Mouse (Mus musculus): Measurements from ENCODE around the gene Gal3st2c.
A peak's percentile ranks its signal among the peaks of the same experiment; 100 is the strongest.
"Not testable (repeated sequence)": the region's sequence is repeated elsewhere in the genome, so short reads cannot be mapped to it uniquely, and the experiment has no call there.

The Gal3st2c gene

GRCm38 (mm10) chr1:93990209-93990608, at the start of gene Gal3st2c:
Gene Gal3st2c (plus strand): TSS chr1:93990509.
- DNase-seq (ENCODE audit: low read depth, low spot score) = not testable (repeated sequence)

GRCm38 (mm10) chr1:93949087-93949486, 41.2 kb upstream of the Gal3st2c start:
- DNase-seq (ENCODE audit: low read depth, low spot score) = not testable (repeated sequence)

- not testable (repeated sequence) for DNase-seq (ENCODE audit: low read depth, low spot score)
These were observed 23.8 kb upstream of the Gal3st2c start for GRCm38 (mm10) chr1:93966489-93966888.

GRCm38 (mm10) chr1:93970380-93970779, 19.9 kb upstream of the Gal3st2c start:
- not testable (repeated sequence) for DNase-seq (ENCODE audit: low read depth, low spot score)

DNA sequence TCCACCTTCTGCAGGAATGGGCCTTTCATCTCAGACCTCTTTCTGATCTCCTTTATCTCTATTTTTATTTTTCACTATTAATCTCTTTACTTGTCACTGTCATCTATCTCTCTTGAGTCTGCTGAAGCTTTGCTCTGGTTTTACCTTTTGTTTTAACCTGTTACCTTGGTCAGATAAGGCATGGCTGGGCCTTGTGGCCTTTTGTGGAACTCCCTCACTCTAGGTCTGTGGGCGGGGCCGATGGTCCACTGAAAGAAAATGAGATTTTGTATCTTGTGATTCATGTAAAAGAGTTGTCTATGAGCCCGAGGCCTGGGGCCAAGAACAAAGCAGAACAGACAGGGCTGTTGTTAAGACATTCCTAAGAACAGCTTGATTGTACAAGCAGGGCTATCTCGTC, 19.5 kb upstream of the Gal3st2c start:
- DNase-seq (ENCODE audit: low read depth, low spot score) = not testable (repeated sequence)

DNA sequence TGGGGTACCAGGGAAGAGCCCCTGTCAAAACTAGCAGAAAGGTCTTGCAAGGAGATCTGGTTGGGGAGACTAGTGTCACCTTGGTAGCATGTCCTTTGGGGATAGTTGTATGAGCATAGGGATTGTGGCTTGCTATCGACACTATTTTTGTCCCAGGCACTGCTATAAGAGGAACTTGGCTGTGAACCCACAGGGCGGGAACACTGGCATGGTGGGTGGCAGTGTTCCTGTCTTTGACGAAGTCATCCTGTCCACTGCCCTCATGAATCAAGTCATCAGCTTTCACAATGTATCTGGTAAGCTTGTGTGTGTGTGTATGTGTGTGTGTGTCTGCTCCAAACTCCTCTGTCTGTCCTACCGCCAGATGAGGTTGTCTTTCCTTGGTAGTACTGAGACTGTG, 14.5 kb upstream of the Gal3st2c start:
- DNase-seq (ENCODE audit: low read depth, low spot score) = not testable (repeated sequence)

- not testable (repeated sequence) for DNase-seq (ENCODE audit: low read depth, low spot score)
These were observed 12.0 kb upstream of the Gal3st2c start for GRCm38 (mm10) chr1:93978287-93978686.

DNA sequence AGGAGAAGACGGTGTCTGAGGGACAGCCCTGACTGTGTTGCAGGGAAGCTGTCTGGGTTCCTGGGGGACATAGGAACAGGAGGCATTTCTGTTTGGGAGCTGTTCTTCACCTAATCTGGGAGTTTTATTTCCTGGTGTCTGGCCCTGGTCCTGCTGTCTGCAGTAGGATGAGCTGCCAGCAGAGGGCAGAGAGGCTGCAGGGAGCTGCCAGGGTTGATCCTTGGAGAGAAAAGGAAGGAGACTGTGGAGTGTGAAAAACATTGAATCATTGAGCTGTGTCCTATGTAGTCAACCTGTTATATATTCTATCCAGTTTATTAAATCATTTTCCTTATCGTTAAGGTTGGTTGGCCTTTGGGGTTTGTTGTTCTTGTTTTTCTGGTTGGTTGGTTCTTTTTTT, 9.4 kb upstream of the Gal3st2c start:
- not testable (repeated sequence) for DNase-seq (ENCODE audit: low read depth, low spot score)

- DNase-seq (ENCODE audit: low read depth, low spot score) = no peak
These were observed 4.1 kb upstream of the Gal3st2c start for GRCm38 (mm10) chr1:93986167-93986566.

GRCm38 (mm10) chr1:93988786-93989185, 1.5 kb upstream of the Gal3st2c start:
- DNase-seq (ENCODE audit: low read depth, low spot score) = no peak

DNA sequence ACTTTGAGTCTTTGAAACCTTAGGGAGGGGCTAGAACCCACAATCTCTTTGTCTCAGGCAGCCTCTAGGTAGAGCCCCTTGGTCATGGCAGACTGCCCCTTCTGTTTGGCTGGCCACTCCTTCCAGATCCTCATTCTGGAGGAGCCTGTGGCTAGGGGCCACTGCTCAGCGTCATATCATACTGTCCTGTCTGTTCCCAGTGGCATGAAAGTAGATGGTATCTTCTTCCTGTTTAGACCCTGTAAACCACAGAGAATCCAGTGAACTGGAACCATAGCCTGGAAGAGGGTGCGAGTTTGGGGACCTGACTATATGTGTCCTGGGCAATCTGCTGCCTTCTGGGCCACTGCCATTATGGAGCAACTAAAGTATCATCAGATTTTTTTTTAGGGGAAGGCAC, 759 bp downstream of the Gal3st2c start:
- not testable (repeated sequence) for DNase-seq (ENCODE audit: low read depth, low spot score)

DNA sequence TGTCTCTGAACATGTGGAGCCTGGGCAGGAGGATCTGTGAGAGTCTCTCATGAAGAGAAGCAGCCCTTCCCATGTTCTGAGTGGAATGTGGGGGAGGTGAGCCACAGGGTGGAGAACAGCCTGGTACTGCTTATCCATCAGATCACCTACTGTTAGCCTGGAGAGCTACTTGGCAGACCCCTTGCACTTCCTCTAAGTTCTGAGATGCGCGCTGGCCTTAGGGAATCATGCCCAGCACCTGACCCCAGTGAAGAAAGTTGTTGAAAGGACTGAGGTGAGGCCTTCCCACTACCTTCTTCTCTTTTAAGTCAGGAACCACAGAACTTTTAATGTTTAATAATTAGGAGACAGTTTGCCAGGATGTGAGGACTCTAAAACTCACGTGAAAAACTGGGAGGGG, 1.2 kb downstream of the Gal3st2c start:
- not testable (repeated sequence) for DNase-seq (ENCODE audit: low read depth, low spot score)

DNA sequence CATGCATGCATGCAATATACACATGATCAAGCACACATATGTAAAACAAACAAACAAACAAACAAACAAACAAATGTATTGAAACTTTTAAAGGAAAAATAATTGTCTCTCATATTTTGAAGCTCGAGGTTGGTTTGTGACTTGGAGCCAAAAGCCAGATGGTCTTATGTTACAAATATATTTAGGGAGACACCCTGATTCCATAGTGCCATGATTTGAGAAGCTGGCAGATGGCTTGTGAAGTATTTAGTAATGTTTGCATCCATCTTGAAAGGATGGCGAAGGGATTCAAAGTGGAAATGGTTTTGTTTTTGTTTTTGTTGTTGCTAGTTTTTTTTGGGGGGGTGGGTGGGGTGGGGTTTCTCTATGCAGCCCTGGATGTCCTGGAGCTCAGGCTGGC, 10.7 kb downstream of the Gal3st2c start:
- peak; percentile 51 for DNase-seq (ENCODE audit: low read depth, low spot score)

GRCm38 (mm10) chr1:94005954-94006506, 15.7 kb downstream of the Gal3st2c start:
- not testable (repeated sequence) for DNase-seq (ENCODE audit: low read depth, low spot score)

- DNase-seq (ENCODE audit: low read depth, low spot score) = peak; percentile 89
These were observed 18.5 kb downstream of the Gal3st2c start for GRCm38 (mm10) chr1:94008826-94009225.

GRCm38 (mm10) chr1:94011643-94012042, 21.3 kb downstream of the Gal3st2c start:
- DNase-seq (ENCODE audit: low read depth, low spot score) = no peak

GRCm38 (mm10) chr1:94020151-94020550, 29.8 kb downstream of the Gal3st2c start, which contains the start of gene Neu4:
Gene Neu4 (plus strand): TSS chr1:94020451.
- no peak for DNase-seq (ENCODE audit: low read depth, low spot score)

DNA sequence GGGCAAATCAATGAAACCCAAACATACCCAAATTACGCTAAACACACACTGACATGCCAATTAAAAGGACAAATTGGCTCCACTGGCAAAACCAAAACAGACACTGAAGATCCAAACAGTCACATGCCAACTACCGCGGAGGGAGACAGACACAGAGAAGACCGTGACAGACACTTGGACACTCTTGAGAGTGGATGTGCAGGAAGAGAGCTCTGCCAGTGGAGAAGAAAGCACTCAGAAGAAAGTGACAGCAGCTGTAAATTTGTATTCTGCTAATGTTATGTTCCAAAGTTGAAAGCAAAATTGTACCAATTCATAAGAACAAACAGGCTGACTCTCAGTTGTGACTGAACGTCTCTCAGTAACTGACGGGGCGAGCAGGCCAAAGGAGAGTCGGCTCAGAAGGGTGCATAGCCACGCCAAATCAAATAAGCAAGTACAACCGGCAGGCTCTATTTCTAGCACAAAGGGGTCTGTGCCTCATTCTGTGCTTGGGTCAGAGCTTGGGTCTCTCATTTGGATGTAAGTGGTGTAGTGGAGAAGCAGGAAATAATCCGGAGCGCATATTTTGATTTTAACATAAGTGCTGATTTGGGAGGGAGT, 37.3 kb downstream of the Gal3st2c start:
- DNase-seq (ENCODE audit: low read depth, low spot score) = no peak

- no peak for DNase-seq (ENCODE audit: low read depth, low spot score)
These were observed 38.4 kb downstream of the Gal3st2c start for GRCm38 (mm10) chr1:94028741-94029140.

DNA sequence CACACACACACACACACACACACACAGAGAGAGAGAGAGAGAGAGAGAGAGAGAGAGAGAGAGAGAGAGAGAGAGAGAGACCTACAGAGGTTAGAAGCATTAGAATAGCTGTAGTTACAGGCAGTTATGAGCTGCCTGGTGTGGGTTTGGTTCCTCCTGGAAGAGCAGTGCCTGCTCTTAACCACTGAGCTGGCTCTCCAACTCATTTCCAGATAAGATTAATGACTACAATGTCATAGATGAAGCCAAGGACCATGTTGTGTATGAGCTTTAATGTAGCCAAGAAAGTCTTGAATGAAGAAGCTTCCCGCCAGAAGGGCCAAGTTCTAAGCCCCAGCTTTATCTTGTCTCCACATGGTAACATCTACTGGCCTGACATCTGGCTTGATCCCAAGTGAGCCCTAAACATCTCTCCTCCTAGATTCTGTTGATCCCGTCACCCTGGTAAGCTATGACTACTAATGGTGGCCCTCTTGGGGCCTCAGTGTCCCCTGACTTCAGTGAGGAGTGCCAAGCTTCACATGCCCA, 42.8 kb downstream of the Gal3st2c start:
- no peak for DNase-seq (ENCODE audit: low read depth, low spot score)

DNA sequence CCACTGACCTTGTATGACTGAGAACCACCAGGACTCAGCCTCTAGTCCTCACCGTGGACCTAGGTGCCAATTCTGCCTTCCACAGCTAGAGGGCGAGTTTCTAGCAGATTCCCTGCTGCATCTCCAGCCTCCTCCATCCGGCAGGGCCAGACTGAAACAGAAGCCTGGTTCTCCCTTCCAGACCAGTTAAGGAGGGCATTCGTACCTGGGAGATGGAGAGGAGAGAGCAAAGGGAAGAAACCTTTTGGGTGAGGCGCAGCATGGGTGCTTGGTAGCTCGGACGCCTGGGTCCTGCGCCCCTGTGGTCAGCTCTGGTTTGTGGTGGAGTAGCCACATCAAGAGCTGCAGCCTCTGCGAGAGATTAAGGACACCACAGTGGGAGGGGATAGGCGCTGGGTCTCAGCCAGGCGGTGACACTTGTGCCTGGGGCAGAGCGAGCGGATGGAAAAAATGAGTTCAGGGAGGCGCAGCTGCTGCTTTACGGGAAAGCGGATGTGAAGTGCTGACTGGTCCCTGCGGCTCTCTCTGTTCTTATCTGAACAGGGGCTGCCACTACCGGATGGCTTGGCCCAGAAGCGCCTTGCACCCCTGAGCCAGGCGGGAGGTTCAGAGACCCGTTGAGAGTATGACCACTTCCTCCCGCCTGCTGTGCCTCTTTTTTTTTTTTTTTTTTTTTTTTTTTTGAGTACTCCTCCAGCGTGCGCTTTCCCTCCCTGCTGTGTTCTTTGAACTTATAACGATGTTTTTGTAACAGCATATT, 44.9 kb downstream of the Gal3st2c start:
- DNase-seq (ENCODE audit: low read depth, low spot score) = peak; percentile 72

DNA sequence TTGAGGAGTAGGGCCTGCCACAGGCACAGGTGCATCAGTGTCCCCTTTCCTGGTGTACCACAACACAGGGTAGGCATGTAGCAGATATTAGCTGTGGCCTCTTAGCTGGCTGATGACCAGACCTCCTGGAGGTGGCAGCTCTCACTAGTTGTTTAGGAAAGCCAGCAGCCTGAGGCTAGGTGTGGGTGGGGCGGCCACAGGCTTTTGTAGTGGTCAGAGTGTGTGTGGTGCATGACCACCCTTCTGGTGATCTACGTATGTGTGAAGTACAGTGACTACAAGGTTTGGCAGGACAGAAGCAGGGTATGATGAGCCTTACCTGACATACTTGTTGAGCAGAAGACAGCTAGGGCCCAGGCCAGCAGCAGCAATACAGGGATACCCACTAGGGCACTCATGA, 50.1 kb downstream of the Gal3st2c start:
- DNase-seq (ENCODE audit: low read depth, low spot score) = no peak
